Mouse (Mus musculus): ENCODE data around the gene 9230102O04Rik. TPM values are rescaled to one million over a fixed set of nuclear protein-coding genes. Genes with fewer than 3 reads are reported as not detected.

Gene 9230102O04Rik
- total and polyA plus RNA-seq, 3 experiments: 0.17 TPM; not detected in 2

GRCm38 (mm10) chr2:9886031-9886430 lies 3.3 kb downstream of the 9230102O04Rik start:
- TF ChIP-seq USF2 (conservative IDR thresholded peaks at IDR 0.05; ENCODE audit: low read depth, low read length) (no peak), POLR2AphosphoS2 (IDR thresholded peaks at IDR 0.05; ENCODE audit: low read depth, low read length) (no peak), MXI1 (IDR thresholded peaks at IDR 0.05; ENCODE audit: low read depth, low read length) (no peak), RCOR1 (conservative IDR thresholded peaks at IDR 0.05; ENCODE audit: low read depth, low read length) (no peak), HCFC1 (IDR thresholded peaks at IDR 0.05; ENCODE audit: low read depth, low read length) (no peak), MYC (IDR thresholded peaks at IDR 0.05; ENCODE audit: low read depth, low read length) (no peak), TCF12 (IDR thresholded peaks at IDR 0.05; ENCODE audit: low read depth, low read length) (no peak), SMC3 (IDR thresholded peaks at IDR 0.05; ENCODE audit: low read depth, low read length) (no peak), CTCF (conservative IDR thresholded peaks at IDR 0.05 in 1 of 2, IDR thresholded peaks at IDR 0.05 in 1 of 2; ENCODE audit: low read depth in 2 of 2, low read length in 2 of 2) (no peak), BHLHE40 (IDR thresholded peaks at IDR 0.05; ENCODE audit: low read depth, low read length) (no peak), JUN (IDR thresholded peaks at IDR 0.05; ENCODE audit: insufficient read depth, low read depth, low read length) (no peak), PAX5 (IDR thresholded peaks at IDR 0.05; ENCODE audit: low read length) (no peak), NELFE (IDR thresholded peaks at IDR 0.05; ENCODE audit: low read depth, low read length) (no peak), MAFK (IDR thresholded peaks at IDR 0.05; ENCODE audit: insufficient replicate concordance, low read length) (no peak), POLR2A (IDR thresholded peaks at IDR 0.05; ENCODE audit: low read depth, low read length) (no peak), CHD2 (IDR thresholded peaks at IDR 0.05; ENCODE audit: low read length) (no peak), EP300 (IDR thresholded peaks at IDR 0.05; ENCODE audit: low read length) (no peak), UBTF (IDR thresholded peaks at IDR 0.05; ENCODE audit: low read depth, low read length) (no peak)
- H3K4me1 ChIP-seq (ENCODE audit: control insufficient read depth in 1 of 2, insufficient read depth in 2 of 2): peaks cover 0 to 4% of the 10 kb centered on the region in 2 experiments; a peak in 2 of 4 replicates
- H3K27ac ChIP-seq (ENCODE audit: insufficient read depth, low read depth): no peak overlapping the region
- in situ Hi-C loops (cut with MboI; ENCODE audit: low pct_ligation_motif_present, low pct_unique_long_range_greater_than_20kb, low sequenced_read_pairs) (loop anchor here (5.0 to 25.0 kb wide), 2 partner anchors 121 to 424 kb away; no protein-coding TSS in a partner anchor), dilution Hi-C loops (cut with MboI; ENCODE audit: extremely low pct_ligation_motif_present, extremely low pct_unique_long_range_greater_than_20kb, low sequenced_read_pairs) (no loop called here)
- no peak overlapping the region for H3K9ac ChIP-seq (ENCODE audit: insufficient read depth, low read depth)
- no peaks in the 10 kb centered on the region for H3K36me3 ChIP-seq (replicated peaks in 1 of 2; ENCODE audit: control insufficient read depth in 1 of 2, insufficient read depth in 1 of 2, low read length in 1 of 2)
- no peak overlapping the region for H3K4me3 ChIP-seq (replicated peaks in 1 of 3; ENCODE audit: low read depth in 2 of 3, low read length in 2 of 3, poor library complexity in 1 of 3)
- no peaks in the 10 kb centered on the region for H3K79me2 ChIP-seq (replicated peaks; ENCODE audit: control insufficient read depth, extremely low read depth, insufficient read depth, poor library complexity, severe bottlenecking)
- H3K9me3 ChIP-seq (replicated peaks; ENCODE audit: low read length): no peaks in the 10 kb centered on the region
- DNase-seq (ENCODE audit: extremely low read depth): no peak
- H3K4me2 ChIP-seq (ENCODE audit: insufficient read depth, low read depth, poor library complexity, severe bottlenecking): no peak overlapping the region
- H3K27me3 ChIP-seq (replicated peaks): no peaks in the 10 kb centered on the region

GRCm38 (mm10) chr2:9885217-9885770 lies 4.0 kb downstream of the 9230102O04Rik start:
- H3K79me2 ChIP-seq (replicated peaks; ENCODE audit: control insufficient read depth, extremely low read depth, insufficient read depth, poor library complexity, severe bottlenecking): no peaks in the 10 kb centered on the region
- no peak overlapping the region for H3K27ac ChIP-seq (ENCODE audit: insufficient read depth, low read depth)
- H3K4me1 ChIP-seq (ENCODE audit: control insufficient read depth in 1 of 2, insufficient read depth in 2 of 2): no peaks in the 10 kb centered on the region
- TF ChIP-seq RCOR1 (conservative IDR thresholded peaks at IDR 0.05; ENCODE audit: low read depth, low read length) (no peak), E2F4 (IDR thresholded peaks at IDR 0.05; ENCODE audit: insufficient replicate concordance, low read depth, low read length) (no peak), MYC (IDR thresholded peaks at IDR 0.05; ENCODE audit: low read depth, low read length) (no peak), NRF1 (IDR thresholded peaks at IDR 0.05; ENCODE audit: low read depth, low read length) (no peak), CHD2 (IDR thresholded peaks at IDR 0.05; ENCODE audit: low read length) (no peak), TCF12 (IDR thresholded peaks at IDR 0.05; ENCODE audit: low read depth, low read length) (no peak), MAFK (IDR thresholded peaks at IDR 0.05; ENCODE audit: insufficient replicate concordance, low read length) (no peak), MAX (IDR thresholded peaks at IDR 0.05; ENCODE audit: low read length) (no peak), USF1 (IDR thresholded peaks at IDR 0.05; ENCODE audit: low read depth, low read length) (no peak), SIN3A (IDR thresholded peaks at IDR 0.05; ENCODE audit: low read length) (no peak)
- H3K27me3 ChIP-seq (replicated peaks): no peaks in the 10 kb centered on the region
- dilution Hi-C loops (cut with MboI; ENCODE audit: extremely low pct_ligation_motif_present, extremely low pct_unique_long_range_greater_than_20kb, low sequenced_read_pairs): no loop called here
- no peak overlapping the region for H3K4me3 ChIP-seq (replicated peaks in 1 of 3; ENCODE audit: low read depth in 2 of 3, low read length in 2 of 3, poor library complexity in 1 of 3)
- H3K36me3 ChIP-seq (replicated peaks in 1 of 2; ENCODE audit: control insufficient read depth in 1 of 2, insufficient read depth in 1 of 2, low read length in 1 of 2): no peaks in the 10 kb centered on the region
- no peak overlapping the region for H3K9ac ChIP-seq (ENCODE audit: insufficient read depth, low read depth)
- no peak overlapping the region for H3K4me2 ChIP-seq (ENCODE audit: insufficient read depth, low read depth, poor library complexity, severe bottlenecking)
- in situ Hi-C loops (cut with MboI; ENCODE audit: low pct_ligation_motif_present, low pct_unique_long_range_greater_than_20kb, low sequenced_read_pairs): loop anchor here (5.0 to 25.0 kb wide), 2 partner anchors 122 to 423 kb away; no protein-coding TSS in a partner anchor
- H3K9me3 ChIP-seq (replicated peaks; ENCODE audit: low read length): no peaks in the 10 kb centered on the region
- no peak for DNase-seq (ENCODE audit: extremely low read depth)
